Mouse (Mus musculus) CH12.LX (cell line): Measurements from ENCODE around the gene Adcy5. TPM values are rescaled to one million over a fixed set of nuclear protein-coding genes. Genes with fewer than 3 reads are reported as not detected.

Source experiments
- DNase-seq: peaks from one replicate; pipeline ENCODE4 v3.0.0-alpha.2; 2013; ENCODE audit errors: extremely low read depth
- H3K27ac ChIP-seq: 2 replicates; pipeline ENCODE4 v1.5.1; 2012; ENCODE audit warnings: low read depth, mild to moderate bottlenecking, control low read depth, moderate library complexity; ENCODE audit not compliant: insufficient read depth
- H3K27me3 ChIP-seq: replicated peaks from 2 replicates; pipeline ENCODE3; 2012; ENCODE audit warnings: inconsistent platforms
- H3K36me3 ChIP-seq, 2 experiments: replicated peaks in 1 of 2; 2 replicates each; pipeline versions ENCODE3 to v1.6.1; 2012; ENCODE audit warnings: inconsistent platforms in 1 of 2, low read length in 1 of 2, mild to moderate bottlenecking in 1 of 2, mixed read lengths in 1 of 2, moderate library complexity in 1 of 2; ENCODE audit not compliant: control insufficient read depth in 1 of 2, insufficient read depth in 1 of 2
- H3K4me1 ChIP-seq, 2 experiments: 2 replicates each; pipeline ENCODE4 v1.6.1; 2012; ENCODE audit warnings: inconsistent platforms in 1 of 2, moderate library complexity in 1 of 2; ENCODE audit not compliant: insufficient read depth in 2 of 2, control insufficient read depth in 1 of 2
- H3K4me2 ChIP-seq: 2 replicates; pipeline ENCODE4 v1.6.1; 2012; ENCODE audit warnings: low read depth, mild to moderate bottlenecking, control low read depth; ENCODE audit not compliant: poor library complexity, insufficient read depth, severe bottlenecking
- H3K4me3 ChIP-seq, 3 experiments: fragments of 150-350 bp in 1 of 3; sonication (generic) in 1 of 3; replicated peaks in 1 of 3; 2 replicates each; pipeline versions ENCODE3 to v1.5.1; 2011 to 2012; ENCODE audit warnings: low read depth in 2 of 3, low read length in 2 of 3, mild to moderate bottlenecking in 2 of 3, moderate library complexity in 2 of 3, control low read depth in 1 of 3, improper control_type of control experiment in 1 of 3, inconsistent platforms in 1 of 3, mixed read lengths in 1 of 3; ENCODE audit not compliant: poor library complexity in 1 of 3
- H3K79me2 ChIP-seq: replicated peaks from 2 replicates; pipeline ENCODE4 v1.6.1; 2012; ENCODE audit warnings: mild to moderate bottlenecking, moderate library complexity; ENCODE audit not compliant: control insufficient read depth, poor library complexity, insufficient read depth, severe bottlenecking; ENCODE audit errors: extremely low read depth
- H3K9ac ChIP-seq: 2 replicates; pipeline ENCODE4 v1.6.1; 2012; ENCODE audit warnings: low read depth, mild to moderate bottlenecking, control low read depth, moderate library complexity; ENCODE audit not compliant: insufficient read depth
- H3K9me3 ChIP-seq: replicated peaks from 2 replicates; pipeline ENCODE3; 2012; ENCODE audit warnings: low read length, inconsistent platforms, mixed read lengths
- CHD1 ChIP-seq: IDR thresholded peaks from 2 replicates; pipeline ENCODE4 v1.6.1; 2012; ENCODE audit warnings: low read depth, low read length, improper control_type of control experiment, inconsistent platforms
- CHD2 ChIP-seq: IDR thresholded peaks from 2 replicates; pipeline ENCODE4 v1.6.1; 2011; ENCODE audit warnings: low read length, improper control_type of control experiment
- CTCF ChIP-seq, 2 experiments: IDR thresholded peaks in 1 of 2; conservative IDR thresholded peaks in 1 of 2; 2 replicates each; pipeline ENCODE4 v1.5.1; 2011 to 2012; ENCODE audit warnings: low read depth in 2 of 2, low read length in 2 of 2, improper control_type of control experiment in 1 of 2, inconsistent platforms in 1 of 2, mild to moderate bottlenecking in 1 of 2, moderate library complexity in 1 of 2
- E2F4 ChIP-seq: IDR thresholded peaks from 2 replicates; pipeline ENCODE4 v1.6.1; 2011; ENCODE audit warnings: low read depth, low read length, improper control_type of control experiment; ENCODE audit not compliant: insufficient replicate concordance
- ELF1 ChIP-seq: IDR thresholded peaks from 2 replicates; pipeline ENCODE4 v1.6.1; 2014; ENCODE audit warnings: low read depth, mild to moderate bottlenecking, inconsistent platforms, low read length, improper control_type of control experiment
- ETS1 ChIP-seq: conservative IDR thresholded peaks from 2 replicates; pipeline ENCODE4 v1.6.1; 2012; ENCODE audit warnings: low read depth, mild to moderate bottlenecking, inconsistent platforms, low read length, improper control_type of control experiment, moderate library complexity
- HCFC1 ChIP-seq: IDR thresholded peaks from 2 replicates; pipeline ENCODE4 v1.6.1; 2012; ENCODE audit warnings: low read depth, mild to moderate bottlenecking, inconsistent platforms, low read length, improper control_type of control experiment
- IRF4 ChIP-seq: IDR thresholded peaks from 2 replicates; pipeline ENCODE4 v1.6.1; 2014; ENCODE audit warnings: low read depth, mild to moderate bottlenecking, inconsistent platforms, low read length, improper control_type of control experiment
- JUN ChIP-seq: IDR thresholded peaks from 2 replicates; pipeline ENCODE4 v1.6.1; 2011; ENCODE audit warnings: low read depth, mild to moderate bottlenecking, low read length, improper control_type of control experiment, moderate library complexity; ENCODE audit not compliant: insufficient read depth
- JUND ChIP-seq: conservative IDR thresholded peaks from 2 replicates; pipeline ENCODE4 v1.6.1; 2011; ENCODE audit warnings: low read depth, low read length, improper control_type of control experiment
- MAFK ChIP-seq: IDR thresholded peaks from 2 replicates; pipeline ENCODE4 v1.6.1; 2011; ENCODE audit warnings: low read length, improper control_type of control experiment; ENCODE audit not compliant: insufficient replicate concordance
- MAX ChIP-seq: IDR thresholded peaks from 2 replicates; pipeline ENCODE4 v1.6.1; 2011; ENCODE audit warnings: low read length, improper control_type of control experiment
- MAZ ChIP-seq: IDR thresholded peaks from 2 replicates; pipeline ENCODE4 v1.6.1; 2012; ENCODE audit warnings: low read depth, mild to moderate bottlenecking, inconsistent platforms, low read length, improper control_type of control experiment, moderate library complexity
- MXI1 ChIP-seq: IDR thresholded peaks from 2 replicates; pipeline ENCODE4 v1.6.1; 2011; ENCODE audit warnings: mild to moderate bottlenecking, low read depth, low read length, improper control_type of control experiment
- MYC ChIP-seq: IDR thresholded peaks from 2 replicates; pipeline ENCODE4 v1.6.1; 2011; ENCODE audit warnings: low read depth, mild to moderate bottlenecking, improper control_type of control experiment, low read length
- NELFE ChIP-seq: IDR thresholded peaks from 2 replicates; pipeline ENCODE4 v1.6.1; 2011; ENCODE audit warnings: low read depth, low read length, improper control_type of control experiment
- NRF1 ChIP-seq: IDR thresholded peaks from 2 replicates; pipeline ENCODE4 v1.6.1; 2014; ENCODE audit warnings: low read depth, mild to moderate bottlenecking, inconsistent platforms, low read length, improper control_type of control experiment, moderate library complexity
- PAX5 ChIP-seq: IDR thresholded peaks from 2 replicates; pipeline ENCODE4 v1.6.1; 2012; ENCODE audit warnings: low read length, inconsistent platforms, mixed read lengths
- POLR2A ChIP-seq: IDR thresholded peaks from 2 replicates; pipeline ENCODE4 v1.6.1; 2011; ENCODE audit warnings: low read depth, mild to moderate bottlenecking, improper control_type of control experiment, low read length
- RCOR1 ChIP-seq: conservative IDR thresholded peaks from 2 replicates; pipeline ENCODE4 v1.6.1; 2012; ENCODE audit warnings: low read depth, mild to moderate bottlenecking, inconsistent platforms, low read length, improper control_type of control experiment
- SIN3A ChIP-seq: IDR thresholded peaks from 2 replicates; pipeline ENCODE4 v1.6.1; 2012; ENCODE audit warnings: low read length, improper control_type of control experiment, inconsistent platforms
- SMC3 ChIP-seq: IDR thresholded peaks from 2 replicates; pipeline ENCODE4 v1.6.1; 2011; ENCODE audit warnings: low read depth, low read length, improper control_type of control experiment
- TBP ChIP-seq: conservative IDR thresholded peaks from 2 replicates; pipeline ENCODE4 v1.6.1; 2011; ENCODE audit warnings: low read depth, low read length, improper control_type of control experiment
- USF1 ChIP-seq: IDR thresholded peaks from 2 replicates; pipeline ENCODE4 v1.6.1; 2014; ENCODE audit warnings: low read depth, mild to moderate bottlenecking, inconsistent platforms, low read length, improper control_type of control experiment
- USF2 ChIP-seq: conservative IDR thresholded peaks from 2 replicates; pipeline ENCODE4 v1.6.1; 2011; ENCODE audit warnings: low read depth, low read length, improper control_type of control experiment
- ZC3H11A ChIP-seq: IDR thresholded peaks from 2 replicates; pipeline ENCODE4 v1.6.1; 2012; ENCODE audit warnings: low read depth, mild to moderate bottlenecking, inconsistent platforms, low read length, improper control_type of control experiment
- ZMIZ1 ChIP-seq: IDR thresholded peaks from 2 replicates; pipeline ENCODE4 v1.6.1; 2012; ENCODE audit warnings: low read depth, mild to moderate bottlenecking, inconsistent platforms, low read length, improper control_type of control experiment
- dilution Hi-C: fragments of 300-500 bp; cut with MboI; formaldehyde crosslinking; loops from 2 replicates; pipeline ENCODE4 v1.14.3; 2020; ENCODE audit warnings: low sequenced_read_pairs; ENCODE audit not compliant: extremely low pct_unique_long_range_greater_than_20kb, extremely low pct_ligation_motif_present
- in situ Hi-C: fragments of 300-500 bp; cut with MboI; formaldehyde crosslinking; loops from 3 replicates; pipeline ENCODE4 v1.14.3; 2019; ENCODE audit warnings: low sequenced_read_pairs, low pct_ligation_motif_present, low pct_unique_long_range_greater_than_20kb, mixed read lengths
- polyA plus RNA-seq: library from polyadenylated mRNA; unstranded; fragments of >175 nt; gene quantifications from 2 replicates; pipeline ENCODE4 v1.2.1, GENCODE M21; 2012; ENCODE audit warnings: low read depth; ENCODE audit not compliant: insufficient read length
- total RNA-seq, 2 experiments: library from RNA; depleted of rRNA; stranded (reverse); fragments of 300-350 nt in 1 of 2; fragments of >200 nt in 1 of 2; gene quantifications; 2 replicates each; pipeline ENCODE4 v1.2.3; 2012 to 2014

Adcy5 gene
- total and polyA plus RNA-seq, 3 experiments, result 0.04 TPM; not detected in 2

DNA sequence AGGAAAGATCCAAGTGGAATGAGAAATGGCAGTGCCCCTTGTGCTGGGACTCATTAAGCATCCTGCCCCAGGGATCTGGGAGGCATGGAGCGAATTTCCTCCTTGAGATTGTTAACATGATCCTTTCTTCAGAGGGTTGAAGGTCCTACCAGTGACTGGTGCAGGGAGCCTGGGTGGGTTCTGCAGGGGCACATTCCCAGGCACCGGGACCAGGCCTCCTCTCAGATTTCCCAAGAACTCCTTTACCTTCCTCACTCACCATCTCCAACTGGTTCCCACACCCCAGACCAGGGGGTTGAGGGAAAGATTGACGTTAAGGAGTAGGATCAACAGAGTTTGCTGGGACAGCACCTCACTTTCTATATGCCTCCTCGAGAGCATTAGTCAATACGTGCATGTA, 27.4 kb upstream of the Adcy5 start:
- dilution Hi-C loops (no loop called here), in situ Hi-C loops (no loop called here)
- H3K9ac ChIP-seq, result no peak overlapping the region
- TF ChIP-seq CHD2, result no peak
- TF ChIP-seq JUN, result no peak
- TF ChIP-seq CTCF (conservative IDR thresholded peaks at IDR 0.05 in 1 of 2, IDR thresholded peaks at IDR 0.05 in 1 of 2; ENCODE audit: low read depth in 2 of 2, low read length in 2 of 2), result no peak
- no peak for TF ChIP-seq RCOR1
- no peak for TF ChIP-seq MYC
- TF ChIP-seq SIN3A, result no peak
- no peak for TF ChIP-seq MAFK
- no peak for TF ChIP-seq PAX5
- no peak for TF ChIP-seq MAZ
- TF ChIP-seq MXI1, result no peak
- no peak for TF ChIP-seq IRF4
- no peak for TF ChIP-seq USF1
- no peak for TF ChIP-seq TBP
- TF ChIP-seq ETS1, result no peak
- TF ChIP-seq MAX, result no peak
- TF ChIP-seq SMC3, result no peak
- TF ChIP-seq POLR2A, result no peak
- no peak for TF ChIP-seq CHD1
- TF ChIP-seq NELFE, result no peak
- no peak for TF ChIP-seq USF2
- DNase-seq, result no peak
- no peak overlapping the region for H3K4me2 ChIP-seq
- H3K36me3 ChIP-seq, result no peaks in the 10 kb centered on the region
- no peak overlapping the region for H3K4me3 ChIP-seq
- peaks cover 0 to 6% of the 10 kb centered on the region in 2 experiments; a peak in 1 of 4 replicates for H3K4me1 ChIP-seq
- H3K27ac ChIP-seq, result no peak overlapping the region
- H3K9me3 ChIP-seq, result no peaks in the 10 kb centered on the region
- no peaks in the 10 kb centered on the region for H3K79me2 ChIP-seq
- peaks cover 22% of the 10 kb centered on the region for H3K27me3 ChIP-seq

DNA sequence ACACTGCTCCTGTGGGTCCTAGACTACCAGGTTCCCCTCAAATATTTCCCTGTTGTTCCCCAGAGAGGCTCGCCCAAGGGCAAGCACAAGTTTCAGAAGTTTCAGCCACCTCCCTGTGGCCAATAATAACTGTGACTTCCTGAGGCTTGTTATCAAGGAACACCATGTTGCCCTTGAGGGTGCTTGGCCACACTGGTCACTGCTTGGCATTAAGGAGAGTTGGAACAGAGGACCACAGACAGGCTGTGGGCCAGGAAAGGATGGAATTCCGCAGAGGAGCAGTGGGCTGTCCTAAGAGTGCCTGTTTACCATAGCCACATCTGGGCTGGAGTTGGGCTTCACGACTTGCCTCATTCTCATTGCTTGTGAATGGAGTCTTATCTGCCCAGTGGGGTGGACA, 24.5 kb upstream of the Adcy5 start:
- peaks cover 23% of the 10 kb centered on the region for H3K27me3 ChIP-seq
- in situ Hi-C loops, result no loop called here
- TF ChIP-seq HCFC1 (no peak), ELF1 (no peak), CTCF (conservative IDR thresholded peaks at IDR 0.05 in 1 of 2, IDR thresholded peaks at IDR 0.05 in 1 of 2; ENCODE audit: low read depth in 2 of 2, low read length in 2 of 2) (no peak), ZC3H11A (no peak), NRF1 (no peak), MAX (no peak), PAX5 (no peak), ZMIZ1 (no peak), E2F4 (no peak), JUND (no peak), USF1 (no peak), MXI1 (no peak), TBP (no peak), IRF4 (no peak)
- TF ChIP-seq, all 38 proteins: peak for 0
- peaks cover 0 to 6% of the 10 kb centered on the region in 2 experiments; a peak in 1 of 4 replicates for H3K4me1 ChIP-seq
- no peak overlapping the region for H3K9ac ChIP-seq
- dilution Hi-C loops, result no loop called here
- H3K79me2 ChIP-seq, result no peaks in the 10 kb centered on the region
- no peaks in the 10 kb centered on the region for H3K36me3 ChIP-seq
- H3K4me2 ChIP-seq, result no peak overlapping the region
- H3K4me3 ChIP-seq, result no peak overlapping the region
- DNase-seq, result no peak
- H3K27ac ChIP-seq, result no peak overlapping the region
- H3K9me3 ChIP-seq, result no peaks in the 10 kb centered on the region
